In genomic region chr2:165166664-165167435, GRCm38 (mm10) we compare ENCODE assay signal across 10 mouse cellular contexts.
DNase-seq lines count a peak whose midpoint lies in the region; ATAC-seq and TF ChIP-seq lines count a peak whose summit lies in the region.
"Had no signal": no experiment of that assay in that cellular context is flagged by ENCODE, and none has a peak within 500 bp of the region (broad histone marks: within the 10 kb centered on the region; RNA-seq: fewer than 3 reads in every experiment).

No protein-coding gene starts in this region.

- peak; percentile 71 to 73 for DNase-seq in left cerebral cortex, adult 18-20 months (ENCODE audit: low spot score in 2 of 2)
- DNase-seq in left cerebral cortex, postnatal 4 days = no peak
- peak; percentile 57 for DNase-seq in ZHBTc4 (ENCODE audit: low read depth, low spot score)
- peak; percentile 7 for DNase-seq in fibroblast of lung, adult 2 months (ENCODE audit: low read depth)
- peak; percentile 32 for DNase-seq in retina, embryonic 14.5 days (ENCODE audit: low spot score)
- no peak for DNase-seq in natural killer cell, adult 2 months (ENCODE audit: low spot score in 2 of 2)
- DNase-seq in liver, postnatal 0 days = no peak
- DNase-seq: kidney, postnatal 14 days; lung, adult 2 months had no signal

- intact Hi-C loops in left cerebral cortex, postnatal 4 days (cut with DNase I) = no loop called here

- no peaks in the 10 kb centered on the region; the same call in 1 of the 2 replicates for H3K27me3 ChIP-seq in liver, postnatal 0 days (ENCODE audit: insufficient read depth, low read length)

- no peaks in the 10 kb centered on the region for H3K36me3 ChIP-seq in liver, postnatal 0 days (replicated peaks; ENCODE audit: insufficient read depth, low read length)

- no peak for ATAC-seq in liver, postnatal 0 days

- no peak for TF ChIP-seq CTCF in liver, postnatal 0 days (IDR thresholded peaks at IDR 0.05; ENCODE audit: low read depth)

- no peaks in the 10 kb centered on the region for H3K9me3 ChIP-seq in liver, postnatal 0 days (ENCODE audit: low read length)

- WGBS in liver, postnatal 0 days (ENCODE audit: insufficient replicate concordance) = 15% methylated on average over 17 of the region's 18 CpGs

- no peaks in the 10 kb centered on the region for H3K4me1 ChIP-seq in liver, postnatal 0 days (ENCODE audit: insufficient read depth)

- TF ChIP-seq EP300 in liver, postnatal 0 days (IDR thresholded peaks at IDR 0.05; ENCODE audit: low read depth) = no peak

- no peak overlapping the region for H3K9ac ChIP-seq in liver, postnatal 0 days (replicated peaks)

- H3K4me2 ChIP-seq in liver, postnatal 0 days (ENCODE audit: low read depth, low read length) = no peak overlapping the region

- no peak overlapping the region for H3K4me3 ChIP-seq in liver, postnatal 0 days (ENCODE audit: low read depth, low read length)

- H3K27ac ChIP-seq in liver, postnatal 0 days (ENCODE audit: low read depth) = no peak overlapping the region
- H3K27ac ChIP-seq: stomach, postnatal 0 days had no signal

Comparison
In these comparisons a context has a peak if more than half of its experiments do, and no peak if none do; other contexts are left out.
1. DNase-seq: peak in left cerebral cortex, adult 18-20 months (2 of 2), ZHBTc4 (single experiment), fibroblast of lung, adult 2 months (single experiment) and retina, embryonic 14.5 days (single experiment); none in left cerebral cortex, postnatal 4 days (single experiment), natural killer cell, adult 2 months (0 of 2) and liver, postnatal 0 days (single experiment).